Mouse (Mus musculus): ENCODE data around the gene Igfbpl1. TPM values are rescaled to one million over a fixed set of nuclear protein-coding genes. Genes with fewer than 3 reads are reported as not detected.

The Igfbpl1 gene
- polyA plus RNA-seq, 1 experiment from 2014 or later: not detected

DNA sequence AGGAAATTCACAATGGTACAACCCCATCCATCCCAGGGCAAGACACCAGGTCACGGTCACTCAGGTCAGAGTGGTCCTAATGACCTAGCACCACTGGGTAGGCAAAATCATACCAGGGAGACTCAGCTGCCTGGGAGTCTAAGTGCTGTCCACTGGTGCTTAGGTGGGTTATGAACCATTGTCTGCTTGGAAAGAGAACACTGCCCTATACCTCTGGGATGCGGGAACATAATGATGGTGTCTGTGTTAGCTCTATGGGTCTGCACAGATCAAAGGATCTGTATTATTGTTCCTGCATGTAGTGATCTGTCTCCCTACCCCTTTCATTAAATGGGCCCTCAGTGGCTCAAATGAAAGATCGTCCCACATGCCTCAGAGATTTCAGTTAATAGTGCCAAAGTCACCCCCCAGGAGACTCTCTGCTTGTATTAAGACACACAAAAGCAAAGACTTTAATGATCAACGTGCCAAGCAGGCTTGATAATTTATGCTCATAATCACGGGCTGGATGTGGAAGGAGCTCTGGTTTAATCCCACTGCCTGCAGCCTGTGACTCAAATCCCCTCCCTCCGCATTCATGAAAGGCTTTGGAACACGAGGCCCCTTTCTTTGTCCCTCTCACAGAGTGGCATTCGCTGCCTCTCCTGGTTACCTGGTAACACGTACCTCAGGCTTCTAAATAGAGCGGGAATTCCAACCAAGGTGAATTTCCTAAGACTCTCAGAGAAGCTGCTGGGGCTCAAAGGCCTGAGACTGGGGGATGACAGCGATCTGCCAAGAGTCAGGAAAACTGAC is 3.7 kb downstream of the Igfbpl1 start:
- DNase-seq (ENCODE audit: low spot score): no peak

DNA sequence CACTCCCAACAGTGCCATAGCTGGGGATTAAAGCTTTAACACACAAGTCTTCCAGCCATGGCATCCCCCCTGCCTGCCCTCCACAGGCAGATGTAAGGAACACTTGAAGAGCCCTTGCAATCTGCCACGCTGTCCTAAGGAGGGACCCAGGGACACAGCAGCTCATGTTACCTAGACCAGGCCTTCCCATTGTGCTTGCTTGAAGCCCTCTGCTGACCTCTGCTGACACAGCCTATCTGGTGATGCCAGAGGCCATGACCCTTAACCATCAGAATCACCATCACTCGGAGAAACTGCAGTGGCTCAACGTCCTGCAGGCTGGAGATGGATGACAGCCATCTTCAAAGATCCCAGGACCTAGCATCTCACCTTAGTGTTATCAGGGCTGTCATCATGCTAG is 4.7 kb downstream of the Igfbpl1 start:
- no peak for DNase-seq (ENCODE audit: low spot score)

DNA sequence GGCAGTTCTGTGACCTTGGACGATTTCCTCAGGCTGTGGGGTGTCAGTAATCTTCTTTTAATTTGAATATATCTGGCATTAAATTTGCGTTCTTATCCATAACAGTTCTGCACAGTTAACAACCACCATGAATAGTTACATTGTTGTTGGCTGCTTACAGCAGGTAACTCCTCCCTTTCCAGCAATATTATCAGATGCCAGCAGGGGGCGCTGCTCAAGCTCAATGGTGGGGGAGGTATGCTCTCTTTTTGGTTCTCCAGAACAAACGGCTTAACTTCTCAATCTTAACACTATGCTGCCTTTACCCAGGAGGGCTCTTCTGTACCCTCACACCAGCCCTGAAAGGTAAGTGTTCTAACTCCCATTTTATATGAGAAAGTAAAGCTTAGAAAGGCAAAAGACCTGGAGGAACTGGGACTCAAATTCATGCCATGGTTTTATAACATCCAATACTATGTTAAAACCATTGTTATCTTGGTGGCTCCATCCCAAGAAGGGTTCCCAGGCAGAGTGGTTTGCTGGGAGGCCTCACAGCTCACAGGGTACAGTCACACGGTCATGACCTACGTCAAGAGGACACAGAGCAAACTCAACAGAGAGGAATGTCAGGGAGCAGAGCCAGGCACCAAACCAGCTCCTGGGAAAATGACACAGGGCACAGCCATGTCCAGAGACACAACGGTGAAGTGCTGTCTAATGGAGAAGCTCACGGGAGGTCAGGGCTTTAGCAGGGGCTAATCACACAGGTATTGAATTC is 6.5 kb downstream of the Igfbpl1 start:
- DNase-seq (ENCODE audit: low spot score): peak; percentile 65

DNA sequence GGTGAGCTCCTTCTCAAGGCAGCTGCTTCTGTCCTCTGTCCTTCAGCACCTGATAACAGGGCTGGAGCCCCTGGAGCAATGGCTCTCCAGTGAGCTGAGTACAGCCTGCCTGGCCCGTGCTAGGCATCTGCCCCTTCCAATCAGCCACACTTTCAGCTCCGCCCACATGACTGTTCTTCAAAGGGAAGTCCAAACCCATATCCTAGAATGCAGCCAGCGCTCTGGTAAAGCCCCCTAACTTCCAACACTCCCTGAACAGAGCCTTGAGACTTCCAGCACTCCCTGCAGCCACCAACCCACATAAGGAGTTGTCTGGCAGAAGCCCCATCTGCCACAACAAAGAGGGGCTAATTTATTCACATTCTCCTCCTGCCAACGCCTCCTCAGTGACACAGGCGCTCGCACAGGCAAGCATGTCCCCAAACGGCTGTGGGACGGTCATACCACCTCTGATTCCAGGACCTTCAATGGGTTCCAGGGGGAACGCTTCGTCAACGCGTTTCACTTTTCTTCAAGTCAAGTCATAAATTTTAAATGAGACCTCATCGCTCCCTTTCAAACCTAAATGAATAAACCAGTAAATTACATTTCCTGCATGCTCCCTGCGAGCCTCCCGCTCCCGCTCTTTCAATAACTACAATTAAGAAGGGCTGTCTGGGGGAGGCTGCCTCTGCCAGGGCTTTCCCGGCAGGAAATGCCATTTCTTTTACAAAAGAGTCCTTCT is 7.4 kb downstream of the Igfbpl1 start:
- no peak for DNase-seq (ENCODE audit: low spot score)

DNA sequence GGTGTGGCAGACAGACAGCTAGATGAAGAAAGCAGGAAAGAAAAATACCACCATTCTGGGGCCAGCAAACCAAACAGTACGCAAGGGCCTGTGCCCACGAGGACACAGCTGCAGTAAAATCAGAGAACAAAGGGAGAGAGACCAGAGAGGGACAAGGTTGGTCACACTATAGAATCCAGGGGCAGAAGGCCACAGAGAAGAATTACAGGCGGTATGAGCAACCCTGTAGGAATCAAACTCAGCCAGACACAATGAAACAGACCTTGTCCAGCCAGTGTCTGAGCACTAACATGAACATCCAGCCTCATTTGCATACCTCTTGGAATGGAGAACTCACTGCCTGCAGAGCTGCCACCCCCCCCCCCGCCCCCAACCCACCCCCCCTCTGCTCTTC is 7.9 kb downstream of the Igfbpl1 start:
- DNase-seq (ENCODE audit: low spot score): no peak

DNA sequence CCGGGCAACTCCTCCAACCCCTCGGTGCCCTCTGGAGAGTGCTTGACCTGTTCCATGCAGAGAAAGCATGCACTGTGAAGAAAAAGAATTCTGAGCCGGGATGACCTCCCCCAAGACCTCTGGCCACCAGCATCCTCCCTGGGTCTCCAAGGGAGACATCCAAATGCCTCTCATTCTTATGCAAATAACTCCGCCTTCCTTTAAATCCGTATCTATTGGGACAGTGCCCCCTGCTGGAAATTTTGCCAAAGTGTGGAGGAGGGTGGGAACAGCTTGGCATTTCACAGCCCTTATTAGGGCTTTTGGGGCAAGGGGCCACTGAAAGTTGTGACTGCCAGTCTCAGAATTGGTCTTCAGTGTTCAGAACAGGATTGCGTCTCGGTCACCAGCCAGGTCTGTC is 11.2 kb downstream of the Igfbpl1 start:
- DNase-seq (ENCODE audit: low spot score): peak; percentile 20

DNA sequence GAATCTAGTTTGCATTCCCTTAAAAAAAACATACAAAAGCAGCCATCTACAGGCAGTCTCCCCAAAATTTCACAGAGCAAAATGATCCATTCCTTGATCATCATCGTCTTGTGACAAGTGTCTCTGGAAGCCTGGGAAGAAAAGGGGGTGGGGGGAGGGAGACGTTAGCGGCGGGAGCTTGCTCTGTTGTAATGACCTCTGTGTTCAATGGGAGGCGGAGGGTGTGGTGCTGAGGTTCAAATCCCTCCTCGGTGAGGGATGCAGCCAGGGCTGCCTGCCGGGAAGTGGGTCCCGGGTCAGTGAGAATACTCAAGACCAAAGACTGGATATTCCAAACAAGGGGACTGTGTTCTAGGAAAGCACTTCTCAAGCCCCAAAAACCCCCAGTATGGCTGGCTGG is 15.5 kb downstream of the Igfbpl1 start:
- no peak for DNase-seq (ENCODE audit: low spot score)

DNA sequence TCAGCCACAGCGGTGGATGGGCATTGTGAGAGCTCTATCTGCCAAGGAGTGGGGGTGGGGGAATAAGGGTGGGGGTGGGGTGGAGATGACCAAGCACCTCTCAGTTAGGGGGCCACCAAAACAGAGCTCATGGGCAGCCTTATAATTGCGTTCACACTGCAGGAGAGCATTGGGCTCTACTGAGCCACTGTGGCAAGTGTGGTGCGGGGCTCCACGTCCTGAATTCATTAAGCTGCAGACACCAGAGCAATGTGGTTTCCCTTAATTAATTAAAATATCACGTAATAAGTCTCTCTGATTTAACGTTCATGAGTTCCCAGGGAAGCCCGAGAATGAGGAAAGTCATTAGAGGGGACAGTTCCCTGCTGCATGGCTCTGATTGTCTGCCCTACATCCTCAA is 18.7 kb downstream of the Igfbpl1 start:
- DNase-seq (ENCODE audit: low spot score): no peak

DNA sequence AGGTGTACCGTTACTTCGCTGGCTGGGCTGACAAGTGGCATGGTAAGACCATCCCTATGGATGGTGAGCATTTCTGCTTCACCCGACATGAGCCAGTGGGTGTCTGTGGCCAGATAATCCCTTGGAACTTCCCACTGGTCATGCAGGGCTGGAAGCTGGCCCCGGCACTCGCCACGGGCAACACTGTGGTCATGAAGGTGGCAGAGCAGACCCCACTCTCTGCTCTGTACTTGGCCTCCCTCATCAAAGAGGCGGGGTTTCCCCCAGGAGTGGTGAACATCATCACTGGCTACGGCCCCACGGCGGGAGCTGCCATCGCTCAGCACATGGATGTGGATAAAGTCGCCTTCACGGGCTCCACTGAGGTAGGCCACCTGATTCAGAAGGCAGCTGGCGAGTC is 23.8 kb downstream of the Igfbpl1 start:
- DNase-seq (ENCODE audit: low spot score): no peak

DNA sequence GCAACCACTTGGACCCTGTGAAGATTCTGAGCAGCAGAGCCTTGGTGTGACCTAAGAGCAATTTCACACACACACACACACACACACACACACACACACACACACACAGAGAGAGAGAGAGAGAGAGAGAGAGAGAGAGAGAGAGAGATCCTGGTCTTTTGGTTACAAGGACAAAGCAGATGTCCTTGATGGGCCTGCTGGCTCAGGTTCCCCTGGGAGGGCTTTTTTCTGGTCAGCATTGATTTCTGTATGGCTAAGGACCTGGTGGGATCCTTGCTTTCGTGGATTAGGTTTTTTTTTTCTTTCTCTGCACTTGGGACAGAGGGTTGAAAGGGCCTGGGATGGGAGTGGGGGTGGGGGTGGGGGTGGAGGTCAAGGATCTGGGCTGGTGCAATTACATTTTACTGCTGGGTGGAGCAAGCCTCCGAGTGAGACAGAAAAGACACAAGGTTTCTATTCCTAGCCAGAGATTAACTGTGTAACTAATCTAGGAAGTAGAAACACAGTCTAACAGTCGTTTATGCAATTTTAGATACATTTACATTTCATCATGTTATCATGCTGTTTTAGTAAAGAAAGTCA is 26.7 kb downstream of the Igfbpl1 start:
- DNase-seq (ENCODE audit: low spot score): no peak

DNA sequence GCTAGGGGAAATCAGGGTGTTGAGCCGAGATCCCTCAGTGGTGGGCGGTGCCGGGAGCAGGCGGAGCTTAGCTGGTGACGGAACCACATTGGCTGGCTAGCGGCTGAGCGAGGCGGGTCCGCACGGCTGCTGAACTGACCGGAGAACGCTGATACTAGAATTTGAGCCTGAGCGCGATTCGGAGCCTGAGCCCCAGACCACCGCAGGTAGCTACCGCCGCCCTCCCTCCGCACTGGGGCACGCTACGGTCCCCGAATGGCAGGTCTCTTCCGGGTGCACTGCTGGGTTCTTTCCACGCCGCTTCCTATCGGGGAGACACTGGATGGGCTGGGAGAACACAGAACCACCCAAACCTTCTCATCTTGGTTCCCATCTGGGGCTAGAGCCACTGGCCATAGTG is 27.8 kb downstream of the Igfbpl1 start, which contains the start of gene Aldh1b1:
TSS of gene Aldh1b1 (plus strand) at position 59 of the 400 bp plus-strand sequence.
- DNase-seq (ENCODE audit: low spot score): peak; percentile 39

DNA sequence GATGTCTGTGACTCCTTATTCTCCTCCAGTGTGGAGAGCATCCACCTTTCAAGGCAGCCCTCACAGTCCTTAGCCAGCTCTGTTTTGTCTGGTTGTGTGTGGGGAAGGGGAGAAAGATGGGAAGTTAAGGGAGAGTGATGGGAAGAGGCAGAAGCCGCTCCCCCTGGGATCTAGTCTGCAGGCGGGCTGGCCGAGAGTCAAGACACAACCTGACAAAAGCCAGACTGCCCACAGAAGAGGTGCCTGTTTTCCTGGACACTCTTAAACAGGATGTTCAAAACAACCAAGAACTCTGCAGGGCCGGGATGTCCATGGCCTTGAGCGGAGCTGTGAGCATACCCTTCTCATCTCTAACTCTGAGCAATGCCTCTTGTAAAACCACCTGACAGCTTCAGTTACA is 30.0 kb downstream of the Igfbpl1 start:
- DNase-seq (ENCODE audit: low spot score): no peak

DNA sequence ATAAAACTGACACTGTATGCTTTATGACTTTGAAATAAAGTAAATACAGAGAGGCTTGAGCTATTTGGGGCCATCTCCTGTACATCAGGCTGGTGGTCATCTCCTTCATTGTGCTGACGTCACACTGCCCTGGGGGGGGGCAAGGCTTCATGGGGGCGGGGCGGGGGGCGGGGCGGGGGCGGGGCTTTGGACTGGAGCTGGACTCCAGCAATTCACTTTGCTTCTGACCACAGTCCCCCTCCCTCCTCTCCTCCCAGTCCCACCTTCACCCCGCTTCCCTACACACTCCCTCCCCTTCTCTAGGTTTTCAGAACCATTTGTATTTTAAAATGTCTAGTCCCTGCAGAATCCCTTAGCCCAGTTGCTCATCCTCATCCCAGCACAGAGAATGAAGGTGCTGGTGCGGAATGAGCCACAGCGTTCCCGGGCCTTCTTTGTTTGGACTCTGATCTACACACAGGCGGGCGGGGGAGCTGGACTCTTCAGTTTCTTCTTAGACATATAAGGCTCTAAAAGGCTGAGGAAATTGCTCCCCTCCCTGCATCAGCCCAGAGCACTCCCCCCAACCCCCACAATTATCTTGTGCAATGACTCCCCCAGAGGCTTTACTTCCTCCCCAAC is 31.4 kb downstream of the Igfbpl1 start:
- DNase-seq (ENCODE audit: low spot score): no peak

DNA sequence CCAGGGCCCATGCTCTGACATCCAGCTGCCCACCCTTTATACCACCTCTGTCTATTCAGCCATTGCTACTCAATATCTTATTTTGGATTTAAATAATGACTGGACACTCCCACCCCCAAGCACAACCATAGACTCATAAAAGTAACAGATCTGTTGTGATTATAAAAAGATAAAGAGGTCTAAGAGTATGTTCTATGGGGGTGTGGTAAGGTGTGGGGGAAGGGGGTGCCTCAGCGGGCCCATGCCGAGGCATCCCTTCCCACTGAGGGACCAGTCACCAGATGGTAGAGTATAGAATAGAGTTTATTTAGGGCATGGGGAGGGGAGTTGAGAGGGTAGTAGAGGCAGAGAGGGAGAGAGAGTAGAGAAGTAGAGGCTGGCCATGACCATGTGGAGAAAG is 36.7 kb downstream of the Igfbpl1 start:
- DNase-seq (ENCODE audit: low spot score): no peak

DNA sequence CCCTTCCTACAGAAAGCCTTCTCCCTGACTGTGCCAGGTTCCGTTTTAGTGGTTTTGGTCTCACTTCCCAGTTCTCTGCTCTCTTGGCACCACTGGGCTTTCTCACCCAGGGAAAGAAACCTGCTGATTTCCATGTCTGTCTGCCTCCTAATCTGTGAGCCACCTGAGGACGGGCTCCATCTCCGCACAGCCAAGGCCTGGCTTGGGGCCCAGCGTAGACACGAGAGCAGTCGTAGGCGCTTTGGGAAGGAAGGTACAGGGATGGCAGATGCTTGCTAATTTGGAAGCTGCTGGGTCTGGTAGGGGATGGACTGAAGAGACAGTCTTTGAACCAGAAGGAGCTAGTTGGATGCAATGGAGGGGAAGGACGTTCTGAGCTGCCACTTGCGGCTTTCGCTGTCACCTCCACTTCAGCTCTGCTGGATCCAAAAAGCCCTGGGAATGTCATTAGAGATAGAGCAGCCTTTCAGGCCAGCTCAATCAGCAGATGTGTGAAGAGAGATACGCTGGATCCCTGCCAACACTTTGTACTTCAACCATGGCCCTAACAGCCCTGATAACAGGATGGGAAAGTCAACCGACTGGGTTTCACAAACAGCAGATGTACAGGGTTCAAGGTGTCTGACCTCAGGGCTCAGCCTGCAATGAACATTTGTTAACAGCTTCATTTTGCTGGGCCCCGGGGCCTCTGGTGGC is 37.3 kb downstream of the Igfbpl1 start:
- no peak for DNase-seq (ENCODE audit: low spot score)

DNA sequence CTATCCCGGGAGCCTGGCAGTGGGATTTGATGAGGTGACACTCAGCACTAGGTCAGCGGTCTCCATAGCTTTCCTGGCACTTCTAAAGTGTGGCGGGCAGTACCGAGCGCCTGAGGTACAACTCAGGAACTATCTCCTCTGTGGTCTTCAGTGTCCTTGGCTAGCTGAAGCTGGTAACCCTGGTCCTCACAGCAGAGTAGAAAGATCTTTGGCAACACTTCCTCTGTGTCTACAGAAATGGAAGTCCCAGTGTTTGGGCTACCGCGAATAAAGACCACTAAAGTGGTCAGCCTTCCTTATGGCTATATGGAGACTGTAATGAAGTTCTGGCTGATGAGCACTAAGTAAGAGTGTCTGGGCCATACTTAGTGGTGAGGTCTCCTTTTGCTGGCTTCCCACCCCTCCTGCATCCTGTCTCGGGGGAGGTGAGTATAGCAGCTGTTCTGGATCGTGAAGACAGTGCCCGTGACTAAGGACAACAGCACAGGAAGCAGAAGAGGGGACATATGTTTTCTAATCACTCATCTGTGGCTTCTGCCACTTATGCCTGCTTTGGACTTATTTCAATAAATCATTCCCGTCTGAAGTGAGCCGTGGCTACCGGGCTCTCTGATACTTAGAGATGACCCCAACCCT is 38.2 kb downstream of the Igfbpl1 start:
- no peak for DNase-seq (ENCODE audit: low spot score)

DNA sequence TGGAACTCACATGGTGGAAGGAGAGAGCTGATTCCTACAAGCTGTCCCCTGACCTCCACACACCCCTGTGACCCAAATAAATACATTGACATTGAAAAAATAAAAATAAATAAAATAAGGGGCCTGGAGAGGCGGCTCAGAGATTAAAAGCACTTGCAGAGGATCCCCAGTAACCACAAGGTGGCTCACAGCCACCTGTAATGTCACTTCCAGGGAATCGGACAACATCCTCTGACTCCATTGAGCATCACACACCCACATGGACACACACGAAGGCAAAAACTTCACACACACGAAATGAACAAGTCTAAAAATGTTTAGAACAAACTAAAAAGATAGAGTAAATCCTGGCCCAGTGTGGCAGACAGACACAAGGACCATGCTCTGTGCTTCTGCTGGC is 40.0 kb downstream of the Igfbpl1 start:
- DNase-seq (ENCODE audit: low spot score): no peak

DNA sequence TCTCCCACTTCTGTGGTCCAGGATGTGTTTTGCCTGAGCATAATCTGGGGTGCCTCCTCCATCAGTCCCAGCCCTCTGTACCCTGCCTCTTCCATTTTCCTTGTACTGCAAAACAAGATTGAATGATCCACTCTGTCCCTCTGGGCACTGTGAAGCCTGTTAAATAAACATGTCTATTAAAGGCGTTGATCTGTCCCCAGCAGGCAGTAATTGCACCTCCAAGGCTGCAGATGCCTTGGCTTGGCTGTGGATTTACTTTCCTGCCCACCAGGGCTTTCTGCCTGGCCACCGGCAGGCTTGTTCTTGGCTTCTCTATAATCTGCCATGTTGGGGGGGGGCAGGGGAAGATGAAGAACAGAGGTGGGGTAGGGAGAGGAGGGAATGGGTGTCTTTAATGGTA is 40.8 kb downstream of the Igfbpl1 start:
- DNase-seq (ENCODE audit: low spot score): no peak

DNA sequence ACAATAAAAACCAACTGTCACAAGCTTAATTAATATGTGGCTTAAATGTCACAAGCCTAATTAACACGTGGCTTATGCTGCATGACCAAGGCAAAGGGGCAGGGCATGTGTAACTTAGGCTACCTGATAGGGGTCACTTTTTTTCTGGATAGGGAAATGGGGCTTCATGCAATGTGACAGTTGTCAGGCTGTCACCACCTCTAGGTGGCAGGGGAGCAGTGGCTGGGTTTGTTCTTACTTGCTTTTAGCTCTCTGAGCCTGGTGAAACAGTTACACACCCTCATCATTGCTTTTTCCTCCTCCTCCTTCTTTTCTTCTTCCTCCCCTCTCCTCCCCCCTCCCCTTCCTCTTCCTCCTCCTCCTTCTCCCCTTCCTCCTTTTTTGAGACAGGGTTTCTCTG is 43.1 kb downstream of the Igfbpl1 start:
- no peak for DNase-seq (ENCODE audit: low spot score)

DNA sequence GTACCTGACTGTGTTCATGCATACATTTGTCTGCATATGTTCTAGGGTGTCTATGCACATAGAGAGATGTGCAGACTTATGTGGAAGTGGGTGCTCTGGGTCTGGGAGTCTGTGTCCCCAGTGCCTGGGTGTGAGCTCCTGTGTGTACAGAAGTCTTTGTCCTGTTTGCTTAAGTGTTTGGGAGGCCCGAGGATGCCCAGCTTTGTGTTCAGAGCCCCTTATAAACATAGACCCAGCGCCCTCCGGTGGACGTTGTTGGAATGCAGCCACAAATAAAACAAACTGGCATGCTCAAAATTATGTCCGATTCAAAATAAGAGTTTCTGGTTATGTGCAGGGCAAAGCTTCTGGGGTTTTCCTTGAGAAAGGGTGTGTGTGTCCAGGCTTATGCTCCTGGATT is 55.1 kb downstream of the Igfbpl1 start:
- DNase-seq (ENCODE audit: low spot score): peak; percentile 72

Data from thymus, postnatal 0 days (tissue).